Mouse (Mus musculus) stomach, postnatal 0 days (tissue): ENCODE results near the gene Psme2. TPM values are rescaled to one million over a fixed set of nuclear protein-coding genes. Genes with fewer than 3 reads are reported as not detected.

Source experiments
- ATAC-seq: fragments of 200-750 bp; cut with Nextera tagmentation; 2 replicates; pipeline ENCODE4 v1.8.0; 2017; ENCODE audit not compliant: low FRiP score, low TSS enrichment
- DNase-seq: peaks from one replicate; pipeline ENCODE4 v3.0.0-alpha.2; 2016; ENCODE audit warnings: low spot score
- H3K27ac ChIP-seq: fragments of 300-500 bp; sonication (generic); replicated peaks from 2 replicates; pipeline ENCODE4 v1.5.1; 2014; ENCODE audit warnings: mild to moderate bottlenecking, control low read depth
- H3K27me3 ChIP-seq: fragments of 300-500 bp; sonication (generic); 2 replicates; pipeline ENCODE4 v1.6.1; 2014; ENCODE audit warnings: low read length; ENCODE audit not compliant: control insufficient read depth, insufficient read depth
- H3K36me3 ChIP-seq: fragments of 300-500 bp; sonication (generic); 2 replicates; pipeline ENCODE4 v1.6.1; 2014; ENCODE audit warnings: low read length, mixed read lengths; ENCODE audit not compliant: control insufficient read depth, insufficient read depth
- H3K4me1 ChIP-seq: fragments of 300-500 bp; sonication (generic); replicated peaks from 2 replicates; pipeline ENCODE4 v1.6.1; 2014; ENCODE audit warnings: antibody characterized with exemption; ENCODE audit not compliant: control insufficient read depth, insufficient read depth
- H3K4me2 ChIP-seq: fragments of 300-500 bp; sonication (generic); replicated peaks from 2 replicates; pipeline ENCODE4 v1.6.1; 2014; ENCODE audit warnings: low read depth, mild to moderate bottlenecking, control low read depth, moderate library complexity
- H3K4me3 ChIP-seq: fragments of 300-500 bp; sonication (generic); 2 replicates; pipeline ENCODE4 v1.5.1; 2014; ENCODE audit warnings: low read depth, low read length, control low read depth
- H3K9ac ChIP-seq: fragments of 300-500 bp; sonication (generic); 2 replicates; pipeline ENCODE4 v1.6.1; 2014; ENCODE audit warnings: mild to moderate bottlenecking, low read length, control low read depth, mixed read lengths
- H3K9me3 ChIP-seq: fragments of 300-500 bp; sonication (generic); 2 replicates; pipeline ENCODE4 v1.6.1; 2016; ENCODE audit warnings: low read length; ENCODE audit not compliant: control insufficient read depth
- CTCF ChIP-seq: IDR thresholded peaks from 2 replicates; pipeline ENCODE4 v1.5.1; 2016; ENCODE audit warnings: antibody characterized with exemption, low read depth, mild to moderate bottlenecking, moderate library complexity
- EP300 ChIP-seq: optimal IDR thresholded peaks from 2 replicates; pipeline ENCODE3; 2016; ENCODE audit warnings: antibody characterized with exemption
- WGBS: fragments of 180-500 bp; shearing (Covaris S2); extraction: QIAGEN DNeasy Blood & Tissue Kit; methylation state at CpG from one replicate; pipeline ENCODE4 v1.1.7; 2014; 5-methylcytosine and 5-hydroxymethylcytosine counted together
- polyA plus RNA-seq: library from polyadenylated mRNA; unstranded; fragments of >200 nt; fragmentation: Nextera tagmentation; extraction: Ambion mirVana; gene quantifications from 2 replicates; pipeline ENCODE4 v1.2.1, GENCODE M21; 2015

The Psme2 gene
- polyA plus RNA-seq, 1 experiment from 2014 or later, result 316 TPM

GRCm38 (mm10) chr14:55584702-55585565 lies 6.0 kb downstream of the Psme2 start, which contains the start of gene Emc9:
Gene Emc9 (minus strand): TSS chr14:55585302.
- WGBS, result 5% methylated on average over 43 of the region's 43 CpGs
- Histone ChIP-seq H3K27ac (peak within 1 kb of the TSS; percentile 73), H3K4me2 (peak within 1 kb of the TSS; percentile 86), H3K9me3 (no peaks in the 10 kb centered on the region), H3K27me3 (no peaks in the 10 kb centered on the region), H3K4me1 (peaks cover 3% of the 10 kb centered on the region; the same call in 1 of the 2 replicates), H3K4me3 (peak within 1 kb of the TSS; percentile 53), H3K36me3 (peaks cover 4% of the 10 kb centered on the region; the same call in 1 of the 2 replicates), H3K9ac (peak within 1 kb of the TSS; percentile 63)
- peak; percentile 85 for ATAC-seq
- peak; percentile 78 for DNase-seq
- TF ChIP-seq CTCF, result no peak

- peaks cover 4% of the 10 kb centered on the region; the same call in 1 of the 2 replicates for H3K36me3 ChIP-seq
- no peak overlapping the region for H3K9ac ChIP-seq
- no peak overlapping the region for H3K27ac ChIP-seq
- TF ChIP-seq CTCF (no peak), EP300 (no peak)
- DNase-seq, result no peak
- H3K4me2 ChIP-seq, result peak overlapping the region; percentile 86
- H3K27me3 ChIP-seq, result no peaks in the 10 kb centered on the region
- H3K9me3 ChIP-seq, result no peaks in the 10 kb centered on the region
- whole genome bisulfite sequencing, result 40% methylated on average over 5 of the region's 5 CpGs
- peak overlapping the region; percentile 53 for H3K4me3 ChIP-seq
- no peak for ATAC-seq
- H3K4me1 ChIP-seq, result peaks cover 3% of the 10 kb centered on the region; the same call in 1 of the 2 replicates
Measured at GRCm38 (mm10) chr14:55584303-55584701, 6.6 kb downstream of the Psme2 start.

- ATAC-seq, result no peak
- peak; percentile 56 for TF ChIP-seq CTCF
- TF ChIP-seq EP300, result no peak
- Histone ChIP-seq H3K27ac (no peak overlapping the region), H3K9ac (no peak overlapping the region), H3K27me3 (no peaks in the 10 kb centered on the region), H3K9me3 (no peaks in the 10 kb centered on the region), H3K4me3 (no peak overlapping the region), H3K4me2 (no peak overlapping the region), H3K4me1 (peaks cover 3% of the 10 kb centered on the region; the same call in 1 of the 2 replicates), H3K36me3 (peaks cover 4% of the 10 kb centered on the region; the same call in 1 of the 2 replicates)
- 70% methylated on average over 9 of the region's 9 CpGs for whole genome bisulfite sequencing
- DNase-seq, result no peak
Measured at GRCm38 (mm10) chr14:55581981-55582681, 8.8 kb downstream of the Psme2 start.

- TF ChIP-seq EP300 (no peak), CTCF (no peak)
- Histone ChIP-seq H3K4me3 (no peak overlapping the region), H3K36me3 (peaks cover 4% of the 10 kb centered on the region; the same call in 1 of the 2 replicates), H3K4me2 (no peak overlapping the region), H3K27me3 (no peaks in the 10 kb centered on the region), H3K9me3 (no peaks in the 10 kb centered on the region), H3K4me1 (peaks cover 3% of the 10 kb centered on the region; the same call in 1 of the 2 replicates), H3K9ac (no peak overlapping the region), H3K27ac (no peak overlapping the region)
- WGBS, result 93% methylated on average over 16 of the region's 16 CpGs
- ATAC-seq (no peak), DNase-seq (no peak)
Measured at GRCm38 (mm10) chr14:55580731-55581130, 10.2 kb downstream of the Psme2 start.

GRCm38 (mm10) chr14:55579511-55580496 lies 11.1 kb downstream of the Psme2 start:
- H3K27me3 ChIP-seq, result no peaks in the 10 kb centered on the region
- peaks cover 4% of the 10 kb centered on the region; the same call in 1 of the 2 replicates for H3K36me3 ChIP-seq
- H3K4me2 ChIP-seq, result no peak overlapping the region
- no peak for DNase-seq
- H3K4me3 ChIP-seq, result no peak overlapping the region
- no peak overlapping the region for H3K9ac ChIP-seq
- TF ChIP-seq CTCF (0 out of 2 replicates have a peak, but pooled peaks have one; percentile 4), EP300 (no peak)
- H3K4me1 ChIP-seq, result peaks cover 3% of the 10 kb centered on the region; the same call in 1 of the 2 replicates
- no peak for ATAC-seq
- no peak overlapping the region for H3K27ac ChIP-seq
- WGBS, result 89% methylated on average over 21 of the region's 23 CpGs
- H3K9me3 ChIP-seq, result no peaks in the 10 kb centered on the region
